Mouse (Mus musculus): ENCODE data around the gene Tspan11.

- no peak for TF ChIP-seq CTCF (conservative IDR thresholded peaks at IDR 0.05; ENCODE audit: low read length)
- no peak for TF ChIP-seq POU5F1 (IDR thresholded peaks at IDR 0.05; ENCODE audit: borderline replicate concordance, low read length)
- TF ChIP-seq NANOG (IDR thresholded peaks at IDR 0.05; ENCODE audit: borderline replicate concordance, low read length), result no peak
These were observed 65.7 kb downstream of the Tspan11 start for GRCm38 (mm10) chr6:127953071-127953470.

All from E14TG2a.4 (cell line).